Mouse (Mus musculus): ENCODE results near the gene Rffl. TPM values are rescaled to one million over a fixed set of nuclear protein-coding genes. Genes with fewer than 3 reads are reported as not detected.

Rffl gene
- polyA plus RNA-seq, 1 experiment from 2014 or later: 23.5 TPM

- no peak overlapping the region for H3K27ac ChIP-seq (ENCODE audit: low read depth, low read length)
- 35% methylated on average over 7 of the region's 7 CpGs for WGBS
These were observed 4.0 kb downstream of the Rffl start for GRCm38 (mm10) chr11:82866850-82867564.

DNA sequence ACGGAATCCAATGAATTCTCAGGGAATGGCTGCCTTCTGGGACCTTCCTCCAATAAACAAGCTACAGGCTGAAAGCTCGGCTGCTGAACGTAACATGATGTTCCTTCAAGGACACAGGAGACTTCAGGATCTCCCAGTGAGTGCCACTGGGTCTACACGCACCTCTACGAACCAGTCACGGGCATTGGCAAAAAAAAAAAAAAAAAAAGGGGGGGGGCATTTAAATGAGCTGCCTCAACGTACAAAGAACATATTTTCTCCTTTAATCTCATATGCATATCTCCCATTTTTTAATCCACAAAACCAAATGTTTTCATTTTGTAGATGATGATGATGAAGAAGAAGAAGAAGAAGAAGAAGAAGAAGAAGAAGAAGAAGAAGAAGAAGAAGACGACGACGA is 5.1 kb downstream of the Rffl start:
- Histone ChIP-seq H3K36me3 (ENCODE audit: control insufficient read depth, insufficient read depth, low read length) (no peaks in the 10 kb centered on the region), H3K4me1 (ENCODE audit: control insufficient read depth, insufficient read depth, low read length) (0 out of 2 replicates have a peak, but pooled peaks cover 3% of the 10 kb centered on the region), H3K27ac (ENCODE audit: low read depth, low read length) (no peak overlapping the region), H3K4me3 (ENCODE audit: low read length) (no peak overlapping the region), H3K9me3 (ENCODE audit: control insufficient read depth, low read length) (no peaks in the 10 kb centered on the region), H3K4me2 (replicated peaks; ENCODE audit: low read depth, low read length) (no peak overlapping the region), H3K27me3 (ENCODE audit: control insufficient read depth, insufficient read depth, low read length) (no peaks in the 10 kb centered on the region), H3K9ac (ENCODE audit: low read depth, low read length) (no peak overlapping the region)
- no peak for ATAC-seq (ENCODE audit: low FRiP score, low TSS enrichment)
- 84% methylated on average over 10 of the region's 10 CpGs for WGBS

More at GRCm38 (mm10) chr11:82866850-82867564, 4.0 kb downstream of the Rffl start:
- ATAC-seq (ENCODE audit: low FRiP score, low TSS enrichment): no peak
- no peaks in the 10 kb centered on the region for H3K36me3 ChIP-seq (ENCODE audit: control insufficient read depth, insufficient read depth, low read length)
- H3K9ac ChIP-seq (ENCODE audit: low read depth, low read length): no peak overlapping the region
- no peak overlapping the region for H3K4me2 ChIP-seq (replicated peaks; ENCODE audit: low read depth, low read length)
- 0 out of 2 replicates have a peak, but pooled peaks cover 3% of the 10 kb centered on the region for H3K4me1 ChIP-seq (ENCODE audit: control insufficient read depth, insufficient read depth, low read length)
- H3K27me3 ChIP-seq (ENCODE audit: control insufficient read depth, insufficient read depth, low read length): no peaks in the 10 kb centered on the region
- no peak overlapping the region for H3K4me3 ChIP-seq (ENCODE audit: low read length)
- H3K9me3 ChIP-seq (ENCODE audit: control insufficient read depth, low read length): no peaks in the 10 kb centered on the region

DNA sequence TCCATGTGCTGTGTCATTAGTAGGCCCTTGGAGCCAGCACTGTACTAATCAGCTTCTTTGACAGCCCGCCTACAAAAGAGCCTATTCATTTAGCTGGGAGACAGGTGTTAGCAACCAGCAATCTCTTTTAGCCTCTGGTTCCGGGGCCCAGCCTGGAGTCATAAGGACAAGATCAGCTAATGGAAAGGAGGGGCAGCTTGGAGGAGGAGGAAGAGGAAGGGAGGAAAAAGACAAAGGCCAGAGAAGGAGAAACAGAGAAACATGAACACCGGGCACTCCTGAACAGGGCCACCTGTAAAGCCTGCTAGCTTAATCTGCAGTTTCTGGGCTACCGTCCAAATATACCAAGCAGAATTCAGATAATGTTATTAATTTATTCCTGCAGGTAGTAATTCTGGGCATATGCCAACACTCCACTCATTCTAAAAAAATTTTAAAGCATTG is 7.5 kb downstream of the Rffl start:
- WGBS: 65% methylated on average over 4 of the region's 4 CpGs
- H3K4me2 ChIP-seq (replicated peaks; ENCODE audit: low read depth, low read length): no peak overlapping the region
- H3K27ac ChIP-seq (ENCODE audit: low read depth, low read length): no peak overlapping the region
- no peaks in the 10 kb centered on the region for H3K36me3 ChIP-seq (ENCODE audit: control insufficient read depth, insufficient read depth, low read length)
- ATAC-seq (ENCODE audit: low FRiP score, low TSS enrichment): no peak
- H3K4me1 ChIP-seq (ENCODE audit: control insufficient read depth, insufficient read depth, low read length): no peaks in the 10 kb centered on the region
- H3K9me3 ChIP-seq (ENCODE audit: control insufficient read depth, low read length): no peaks in the 10 kb centered on the region
- H3K27me3 ChIP-seq (ENCODE audit: control insufficient read depth, insufficient read depth, low read length): no peaks in the 10 kb centered on the region
- no peak overlapping the region for H3K4me3 ChIP-seq (ENCODE audit: low read length)
- H3K9ac ChIP-seq (ENCODE audit: low read depth, low read length): no peak overlapping the region

DNA sequence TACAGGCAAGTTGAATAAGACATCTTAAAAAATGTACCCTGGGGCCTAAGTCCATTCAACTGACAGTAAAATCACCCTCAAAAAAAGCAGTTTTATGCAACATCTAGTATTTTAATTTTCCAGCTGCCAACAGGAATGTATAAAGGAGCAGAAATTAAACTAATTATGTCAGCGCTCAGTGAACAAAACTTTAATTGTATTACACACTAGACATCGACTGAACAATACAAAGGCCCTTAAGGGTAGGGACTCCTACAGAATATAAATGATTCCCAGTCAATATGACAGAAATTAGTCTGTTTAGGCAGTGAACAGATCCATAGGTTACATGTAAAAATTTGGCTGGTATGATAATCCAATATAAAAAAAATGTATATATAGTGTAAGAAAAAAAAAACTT is 8.0 kb downstream of the Rffl start:
- Histone ChIP-seq H3K4me3 (ENCODE audit: low read length) (no peak overlapping the region), H3K4me1 (ENCODE audit: control insufficient read depth, insufficient read depth, low read length) (no peaks in the 10 kb centered on the region), H3K9ac (ENCODE audit: low read depth, low read length) (no peak overlapping the region), H3K4me2 (replicated peaks; ENCODE audit: low read depth, low read length) (no peak overlapping the region), H3K27me3 (ENCODE audit: control insufficient read depth, insufficient read depth, low read length) (no peaks in the 10 kb centered on the region), H3K36me3 (ENCODE audit: control insufficient read depth, insufficient read depth, low read length) (no peaks in the 10 kb centered on the region), H3K27ac (ENCODE audit: low read depth, low read length) (no peak overlapping the region), H3K9me3 (ENCODE audit: control insufficient read depth, low read length) (no peaks in the 10 kb centered on the region)
- no peak for ATAC-seq (ENCODE audit: low FRiP score, low TSS enrichment)
- 85% methylated on average over 2 of the region's 2 CpGs for WGBS

- no peaks in the 10 kb centered on the region for H3K36me3 ChIP-seq (ENCODE audit: control insufficient read depth, insufficient read depth, low read length)
- H3K27me3 ChIP-seq (ENCODE audit: control insufficient read depth, insufficient read depth, low read length): no peaks in the 10 kb centered on the region
- no peak for ATAC-seq (ENCODE audit: low FRiP score, low TSS enrichment)
- no peaks in the 10 kb centered on the region for H3K4me1 ChIP-seq (ENCODE audit: control insufficient read depth, insufficient read depth, low read length)
- no peak overlapping the region for H3K27ac ChIP-seq (ENCODE audit: low read depth, low read length)
- H3K4me3 ChIP-seq (ENCODE audit: low read length): no peak overlapping the region
- H3K4me2 ChIP-seq (replicated peaks; ENCODE audit: low read depth, low read length): no peak overlapping the region
- no peak overlapping the region for H3K9ac ChIP-seq (ENCODE audit: low read depth, low read length)
- no peaks in the 10 kb centered on the region for H3K9me3 ChIP-seq (ENCODE audit: control insufficient read depth, low read length)
- WGBS: 87% methylated on average over 9 of the region's 9 CpGs
These were observed 8.4 kb downstream of the Rffl start for GRCm38 (mm10) chr11:82862638-82863037.

DNA sequence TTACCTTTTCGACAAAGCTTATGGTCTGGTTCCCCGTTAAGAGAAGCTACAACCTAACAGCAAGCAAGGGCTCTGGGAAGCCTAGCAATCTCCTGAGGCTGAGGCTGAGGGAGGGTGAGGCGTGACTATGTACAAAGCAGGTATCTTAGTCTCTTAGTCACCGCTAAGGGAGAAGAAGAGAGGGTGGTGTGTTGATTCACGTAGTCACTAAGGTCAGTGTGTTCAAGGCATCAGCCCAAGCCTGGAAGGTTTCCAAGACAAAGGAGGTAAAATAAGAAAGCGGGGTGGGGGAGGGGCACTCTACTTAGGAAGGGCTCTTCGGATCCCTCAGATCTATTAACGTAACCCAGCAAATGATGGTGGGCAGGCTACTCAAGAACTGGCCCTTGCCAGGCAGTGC is 9.5 kb downstream of the Rffl start:
- H3K9me3 ChIP-seq (ENCODE audit: control insufficient read depth, low read length): no peaks in the 10 kb centered on the region
- H3K9ac ChIP-seq (ENCODE audit: low read depth, low read length): no peak overlapping the region
- 0 out of 2 replicates have a peak, but pooled peaks cover 3% of the 10 kb centered on the region for H3K4me1 ChIP-seq (ENCODE audit: control insufficient read depth, insufficient read depth, low read length)
- WGBS: 66% methylated on average over 8 of the region's 8 CpGs
- no peaks in the 10 kb centered on the region for H3K27me3 ChIP-seq (ENCODE audit: control insufficient read depth, insufficient read depth, low read length)
- H3K4me2 ChIP-seq (replicated peaks; ENCODE audit: low read depth, low read length): no peak overlapping the region
- H3K4me3 ChIP-seq (ENCODE audit: low read length): no peak overlapping the region
- no peak for ATAC-seq (ENCODE audit: low FRiP score, low TSS enrichment)
- no peak overlapping the region for H3K27ac ChIP-seq (ENCODE audit: low read depth, low read length)
- H3K36me3 ChIP-seq (ENCODE audit: control insufficient read depth, insufficient read depth, low read length): no peaks in the 10 kb centered on the region

DNA sequence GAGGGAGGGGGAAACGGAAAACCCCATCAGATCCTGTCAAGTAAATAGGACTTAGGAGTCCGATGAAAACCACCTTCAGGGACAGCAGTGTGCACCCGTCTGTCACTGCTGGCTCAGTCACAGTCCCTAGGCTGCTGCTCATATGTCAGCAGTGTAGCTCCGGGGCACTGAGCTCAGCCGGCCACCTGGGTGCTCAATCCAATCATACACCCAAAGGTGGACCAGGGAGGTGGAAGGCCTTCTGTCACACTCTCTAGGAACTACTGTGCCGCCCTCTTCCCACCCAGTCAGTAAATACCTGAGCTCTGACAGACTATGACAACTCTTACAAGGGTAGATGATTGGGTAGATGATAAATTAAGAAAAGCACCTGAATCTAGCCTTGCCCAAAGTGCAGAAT is 10.3 kb downstream of the Rffl start:
- H3K9ac ChIP-seq (ENCODE audit: low read depth, low read length): no peak overlapping the region
- WGBS: 82% methylated on average over 6 of the region's 6 CpGs
- no peak overlapping the region for H3K4me2 ChIP-seq (replicated peaks; ENCODE audit: low read depth, low read length)
- no peaks in the 10 kb centered on the region for H3K27me3 ChIP-seq (ENCODE audit: control insufficient read depth, insufficient read depth, low read length)
- H3K9me3 ChIP-seq (ENCODE audit: control insufficient read depth, low read length): no peaks in the 10 kb centered on the region
- H3K4me1 ChIP-seq (ENCODE audit: control insufficient read depth, insufficient read depth, low read length): 0 out of 2 replicates have a peak, but pooled peaks cover 4% of the 10 kb centered on the region
- no peak for ATAC-seq (ENCODE audit: low FRiP score, low TSS enrichment)
- no peaks in the 10 kb centered on the region for H3K36me3 ChIP-seq (ENCODE audit: control insufficient read depth, insufficient read depth, low read length)
- no peak overlapping the region for H3K4me3 ChIP-seq (ENCODE audit: low read length)
- H3K27ac ChIP-seq (ENCODE audit: low read depth, low read length): no peak overlapping the region

- H3K27ac ChIP-seq (ENCODE audit: low read depth, low read length): no peak overlapping the region
- no peaks in the 10 kb centered on the region for H3K27me3 ChIP-seq (ENCODE audit: control insufficient read depth, insufficient read depth, low read length)
- H3K36me3 ChIP-seq (ENCODE audit: control insufficient read depth, insufficient read depth, low read length): no peaks in the 10 kb centered on the region
- 0 out of 2 replicates have a peak, but pooled peaks cover 4% of the 10 kb centered on the region for H3K4me1 ChIP-seq (ENCODE audit: control insufficient read depth, insufficient read depth, low read length)
- H3K4me3 ChIP-seq (ENCODE audit: low read length): no peak overlapping the region
- H3K4me2 ChIP-seq (replicated peaks; ENCODE audit: low read depth, low read length): no peak overlapping the region
- WGBS: 86% methylated on average over 13 of the region's 13 CpGs
- H3K9me3 ChIP-seq (ENCODE audit: control insufficient read depth, low read length): no peaks in the 10 kb centered on the region
- no peak overlapping the region for H3K9ac ChIP-seq (ENCODE audit: low read depth, low read length)
- ATAC-seq (ENCODE audit: low FRiP score, low TSS enrichment): no peak
These were observed 13.6 kb downstream of the Rffl start for GRCm38 (mm10) chr11:82857307-82857848.

DNA sequence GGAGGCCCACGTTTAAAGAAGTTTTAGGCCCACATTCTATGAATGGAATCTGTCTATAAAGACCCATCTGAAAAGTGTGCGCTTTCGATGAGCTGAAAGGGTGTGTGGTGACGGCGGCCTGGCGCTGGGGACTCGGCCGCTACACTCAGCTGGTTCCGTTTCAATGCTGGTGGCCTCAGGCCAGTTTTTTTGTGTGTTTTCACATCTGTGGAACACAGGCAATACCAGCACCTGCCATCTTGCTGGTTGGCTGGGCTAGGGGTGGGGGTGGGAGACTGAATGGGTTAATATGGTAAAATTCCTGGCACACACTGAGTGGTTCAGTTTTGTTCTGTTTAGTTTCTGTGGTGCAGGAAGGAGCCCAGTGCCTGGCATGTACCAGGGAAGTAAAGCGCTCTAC is 15.0 kb downstream of the Rffl start:
- Histone ChIP-seq H3K9me3 (ENCODE audit: control insufficient read depth, low read length) (no peaks in the 10 kb centered on the region), H3K4me2 (replicated peaks; ENCODE audit: low read depth, low read length) (no peak overlapping the region), H3K27ac (ENCODE audit: low read depth, low read length) (no peak overlapping the region), H3K36me3 (ENCODE audit: control insufficient read depth, insufficient read depth, low read length) (no peaks in the 10 kb centered on the region), H3K4me1 (ENCODE audit: control insufficient read depth, insufficient read depth, low read length) (peaks cover 4% of the 10 kb centered on the region; the same call in 1 of the 2 replicates), H3K4me3 (ENCODE audit: low read length) (no peak overlapping the region), H3K9ac (ENCODE audit: low read depth, low read length) (no peak overlapping the region), H3K27me3 (ENCODE audit: control insufficient read depth, insufficient read depth, low read length) (no peaks in the 10 kb centered on the region)
- no peak for ATAC-seq (ENCODE audit: low FRiP score, low TSS enrichment)
- 79% methylated on average over 10 of the region's 10 CpGs for WGBS
